Comparison of ENCODE assay signal across 15 mouse cellular contexts in the genomic region with DNA sequence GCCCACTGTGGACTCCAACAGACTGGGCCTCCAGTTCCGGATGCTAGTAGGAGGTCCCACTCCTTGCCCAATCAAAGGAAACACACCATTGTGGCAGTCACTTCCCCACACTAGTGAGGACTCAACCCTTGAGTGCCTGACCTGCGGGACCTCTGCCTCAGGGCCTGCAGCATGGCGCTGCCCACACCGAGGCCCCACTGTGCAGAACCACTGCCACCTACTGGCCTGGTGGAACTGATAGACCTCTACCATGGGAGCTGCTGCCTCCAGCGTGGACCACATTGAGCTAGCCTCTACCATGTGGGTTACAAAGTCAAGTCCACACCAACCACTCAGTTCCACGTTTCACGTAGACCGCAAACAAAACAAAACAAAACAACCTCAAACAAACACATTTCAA. TPM values are rescaled to one million over a fixed set of nuclear protein-coding genes. Genes with fewer than 3 reads are reported as not detected.
DNase-seq lines count a peak whose midpoint lies in the region; ATAC-seq and TF ChIP-seq lines count a peak whose summit lies in the region.
"Had no signal": no experiment of that assay in that cellular context is flagged by ENCODE, and none has a peak within 500 bp of the region (broad histone marks: within the 10 kb centered on the region; RNA-seq: fewer than 3 reads in every experiment).

No protein-coding gene starts in this region.

- H3K27me3 ChIP-seq in lung, embryonic 14.5 days (ENCODE audit: insufficient read depth, low read length): no peaks in the 10 kb centered on the region
- no peaks in the 10 kb centered on the region for H3K27me3 ChIP-seq in liver, embryonic 16.5 days (ENCODE audit: control insufficient read depth, insufficient read depth, low read depth, low read length)
- H3K27me3 ChIP-seq: heart, embryonic 15.5 days; hindbrain, embryonic 13.5 days; midbrain, embryonic 15.5 days had no signal

- H3K9me3 ChIP-seq in lung, embryonic 14.5 days (ENCODE audit: low read depth, low read length): no peaks in the 10 kb centered on the region
- no peaks in the 10 kb centered on the region for H3K9me3 ChIP-seq in ES-E14 (ENCODE audit: control insufficient read depth, insufficient read depth, low read depth, low read length)
- no peaks in the 10 kb centered on the region for H3K9me3 ChIP-seq in liver, embryonic 16.5 days (replicated peaks; ENCODE audit: control insufficient read depth, low read length)
- H3K9me3 ChIP-seq: heart, embryonic 15.5 days; hindbrain, embryonic 13.5 days; limb, embryonic 10.5 days; midbrain, embryonic 15.5 days had no signal

- no peak overlapping the region for H3K4me2 ChIP-seq in lung, embryonic 14.5 days
- no peak overlapping the region for H3K4me2 ChIP-seq in liver, embryonic 16.5 days (ENCODE audit: low read depth, low read length)
- H3K4me2 ChIP-seq: heart, embryonic 15.5 days; hindbrain, embryonic 13.5 days; midbrain, embryonic 15.5 days had no signal

- H3K4me1 ChIP-seq in lung, embryonic 14.5 days (ENCODE audit: insufficient read depth): no peaks in the 10 kb centered on the region
- H3K4me1 ChIP-seq in ES-E14 (ENCODE audit: control insufficient read depth in 2 of 2, insufficient read depth in 2 of 2, low read length in 2 of 2, poor library complexity in 1 of 2): no peaks in the 10 kb centered on the region
- no peaks in the 10 kb centered on the region for H3K4me1 ChIP-seq in liver, embryonic 16.5 days (ENCODE audit: control insufficient read depth, low read depth, low read length)
- H3K4me1 ChIP-seq: heart, embryonic 15.5 days; limb, embryonic 10.5 days; midbrain, embryonic 15.5 days had no signal

- no peak overlapping the region for H3K9ac ChIP-seq in lung, embryonic 14.5 days
- no peak overlapping the region for H3K9ac ChIP-seq in ES-E14 (ENCODE audit: insufficient read depth, low read depth, low read length, poor library complexity, severe bottlenecking)
- no peak overlapping the region for H3K9ac ChIP-seq in liver, embryonic 16.5 days (ENCODE audit: low read depth, low read length)
- H3K9ac ChIP-seq: heart, embryonic 15.5 days; hindbrain, embryonic 13.5 days; midbrain, embryonic 15.5 days had no signal

- ATAC-seq in lung, embryonic 14.5 days (ENCODE audit: insufficient read depth): no peak
- ATAC-seq in liver, embryonic 16.5 days (ENCODE audit: low read depth): peak; percentile 19; the same call in 1 of the 2 replicates
- ATAC-seq: midbrain, embryonic 15.5 days had no signal

- H3K4me3 ChIP-seq in lung, embryonic 14.5 days (ENCODE audit: low read depth, low read length): no peak overlapping the region
- H3K4me3 ChIP-seq in ES-E14 (ENCODE audit: insufficient read depth in 1 of 2, low read depth in 1 of 2, low read length in 2 of 2, poor library complexity in 1 of 2, severe bottlenecking in 1 of 2): no peak overlapping the region
- H3K4me3 ChIP-seq in liver, embryonic 16.5 days (ENCODE audit: low read depth, low read length): no peak overlapping the region
- H3K4me3 ChIP-seq: erythroblast, embryonic 14.5 days; heart, embryonic 15.5 days; hindbrain, embryonic 13.5 days; limb, embryonic 10.5 days; midbrain, embryonic 15.5 days had no signal

- 72% methylated on average over 8 of the region's 8 CpGs for WGBS in lung, embryonic 14.5 days
- 65% methylated on average over 8 of the region's 8 CpGs for WGBS in liver, embryonic 16.5 days (ENCODE audit: insufficient replicate concordance)

- peak; percentile 28; the same call in 1 of the 2 replicates for TF ChIP-seq CTCF in lung, embryonic 14.5 days (IDR thresholded peaks at IDR 0.05; ENCODE audit: low read depth)

- no peaks in the 10 kb centered on the region for H3K36me3 ChIP-seq in lung, embryonic 14.5 days (ENCODE audit: insufficient read depth)
- no peaks in the 10 kb centered on the region for H3K36me3 ChIP-seq in ES-E14 (ENCODE audit: control insufficient read depth, insufficient read depth, low read length, poor library complexity, severe bottlenecking)
- no peaks in the 10 kb centered on the region for H3K36me3 ChIP-seq in liver, embryonic 16.5 days (ENCODE audit: control insufficient read depth, insufficient read depth)
- H3K36me3 ChIP-seq: heart, embryonic 15.5 days; hindbrain, embryonic 13.5 days; limb, embryonic 10.5 days; midbrain, embryonic 15.5 days had no signal

- no peak overlapping the region for H3K27ac ChIP-seq in lung, embryonic 14.5 days (ENCODE audit: low read depth)
- H3K27ac ChIP-seq in ES-E14 (ENCODE audit: insufficient read depth, low read depth, low read length, poor library complexity, severe bottlenecking): no peak overlapping the region
- H3K27ac ChIP-seq in liver, embryonic 16.5 days (ENCODE audit: low read length): no peak overlapping the region
- H3K27ac ChIP-seq: heart, embryonic 15.5 days; hindbrain, embryonic 13.5 days; limb, embryonic 10.5 days; midbrain, embryonic 15.5 days had no signal

- in situ Hi-C loops in ES-E14 (cut with MboI; ENCODE audit: low sequenced_read_pairs in 2 of 2, unreplicated experiment in 2 of 2): loop anchor here in 1 of 2 experiments (25.0 kb wide), 1 partner anchor 302 kb away; no protein-coding TSS in a partner anchor

- DNase-seq in lung, embryonic 14.5 days: no peak
- DNase-seq in lung, postnatal 36 days: no peak
- DNase-seq in A20 (ENCODE audit: low read depth, low spot score) (peak; percentile 23), ES-E14 (ENCODE audit: low read depth, low spot score) (no peak)
- no peak for DNase-seq in left cerebral cortex, adult 9 months (ENCODE audit: low spot score in 2 of 2)
- DNase-seq in right cerebral cortex, postnatal 36 days (ENCODE audit: low spot score in 2 of 2): no peak
- DNase-seq in kidney, postnatal 10 days: no peak
- DNase-seq: cerebellum, postnatal 36 days; kidney, adult 9 months had no signal

TF ChIP-seq in ES-E14, 5 proteins besides CTCF, POLR2A, EP300 and RAD21:
- TF ChIP-seq ZC3H11A (IDR thresholded peaks at IDR 0.05; ENCODE audit: borderline replicate concordance, low read depth, low read length) (peak; percentile 79; the same call in 1 of the 2 replicates), ZNF384 (IDR thresholded peaks at IDR 0.05; ENCODE audit: low read depth, low read length) (no peak), CHD2 (IDR thresholded peaks at IDR 0.05; ENCODE audit: low read depth, low read length) (no peak), HCFC1 (IDR thresholded peaks at IDR 0.05; ENCODE audit: borderline replicate concordance, insufficient read depth, low read length) (no peak)

RNA-seq across cellular contexts. Expression of a gene that starts 55.4 kb away (rescaled TPM):
- 2.4 and 3.5 TPM in 2 replicates for polyA plus RNA-seq in lung, embryonic 14.5 days (2014; fragmentation: Nextera tagmentation; extraction: Ambion mirVana)
- total RNA-seq in ES-E14 (2012; rRNA removed): 65.8 and 105 TPM in 2 replicates
- polyA plus RNA-seq in liver, embryonic 16.5 days (2015; fragmentation: Nextera tagmentation; extraction: Ambion mirVana): 8.0 and 12.2 TPM in 2 replicates
- polyA plus RNA-seq: erythroblast, embryonic 14.5 days had no signal
